In genomic region chr2:76563862-76564261, GRCm38 (mm10) we compare ENCODE assay signal across 17 mouse cellular contexts.
DNase-seq lines count a peak whose midpoint lies in the region; ATAC-seq and TF ChIP-seq lines count a peak whose summit lies in the region.
"Had no signal": no experiment of that assay in that cellular context is flagged by ENCODE, and none has a peak within 500 bp of the region (broad histone marks: within the 10 kb centered on the region; RNA-seq: fewer than 3 reads in every experiment).

No protein-coding gene starts in this region.

- peak; percentile 9 to 17 (median 12) for DNase-seq in liver, embryonic 14.5 days (ENCODE audit: low read depth in 3 of 3, low spot score in 3 of 3)
- DNase-seq in liver (no peak), adipocyte (ENCODE audit: low spot score) (peak; percentile 23)
- peak; percentile 28 for DNase-seq in liver, postnatal 0 days
- DNase-seq in left cerebral cortex, adult 9 months (ENCODE audit: low spot score in 2 of 2): no peak
- no peak for DNase-seq in right cerebral cortex, postnatal 10 days (ENCODE audit: low spot score in 2 of 2)
- no peak for DNase-seq in gastrocnemius, adult 2 months
- DNase-seq: adrenal gland, adult 8-10 months; cerebellum, adult 8-10 months; embryo, embryonic 11 days; gastrocnemius, postnatal 25 days; heart, postnatal 4 days had no signal

- WGBS in liver, embryonic 14.5 days (ENCODE audit: insufficient replicate concordance): 60% methylated on average over 4 of the region's 4 CpGs
- WGBS in kidney, embryonic 14.5 days: 33% methylated on average over 4 of the region's 4 CpGs
- 66% methylated on average over 4 of the region's 4 CpGs for WGBS in liver, postnatal 0 days (ENCODE audit: insufficient replicate concordance)

- H3K4me3 ChIP-seq in liver, embryonic 14.5 days (ENCODE audit: insufficient read depth in 1 of 2, low read depth in 2 of 2, low read length in 2 of 2): no peak overlapping the region
- H3K4me3 ChIP-seq in kidney, embryonic 14.5 days (ENCODE audit: low read length): no peak overlapping the region
- H3K4me3 ChIP-seq in liver, postnatal 0 days (ENCODE audit: low read depth, low read length): no peak overlapping the region
- H3K4me3 ChIP-seq in gastrocnemius, adult 2 months: no peak overlapping the region
- H3K4me3 ChIP-seq: forebrain, embryonic 15.5 days; limb, embryonic 12.5 days had no signal

- no peak for TF ChIP-seq CTCF in liver, embryonic 14.5 days (IDR thresholded peaks at IDR 0.05; ENCODE audit: low read depth)
- no peak for TF ChIP-seq CTCF in liver, postnatal 0 days (IDR thresholded peaks at IDR 0.05; ENCODE audit: low read depth)
- no peak for TF ChIP-seq CTCF in gastrocnemius, adult 2 months (IDR thresholded peaks at IDR 0.05)

- no peaks in the 10 kb centered on the region for H3K4me1 ChIP-seq in liver, embryonic 14.5 days (replicated peaks; ENCODE audit: control insufficient read depth in 2 of 2, insufficient read depth in 2 of 2, low read length in 1 of 2)
- peaks cover 6% of the 10 kb centered on the region; the same call in 1 of the 2 replicates for H3K4me1 ChIP-seq in kidney, embryonic 14.5 days (ENCODE audit: control insufficient read depth, insufficient read depth, low read length)
- H3K4me1 ChIP-seq in liver, postnatal 0 days (ENCODE audit: insufficient read depth): no peaks in the 10 kb centered on the region
- H3K4me1 ChIP-seq: forebrain, embryonic 15.5 days; limb, embryonic 12.5 days had no signal

- H3K27ac ChIP-seq in liver, embryonic 14.5 days: no peak overlapping the region
- peak overlapping the region; percentile 4; the same call in 1 of the 2 replicates for H3K27ac ChIP-seq in kidney, embryonic 14.5 days (ENCODE audit: low read depth, low read length)
- no peak overlapping the region for H3K27ac ChIP-seq in liver, postnatal 0 days (ENCODE audit: low read depth)
- no peak overlapping the region for H3K27ac ChIP-seq in gastrocnemius, adult 2 months
- H3K27ac ChIP-seq: forebrain, embryonic 15.5 days; limb, embryonic 12.5 days had no signal

- no peaks in the 10 kb centered on the region for H3K9me3 ChIP-seq in liver, embryonic 14.5 days (ENCODE audit: control insufficient read depth, low read length)
- no peaks in the 10 kb centered on the region for H3K9me3 ChIP-seq in kidney, embryonic 14.5 days (ENCODE audit: control insufficient read depth, low read length)
- no peaks in the 10 kb centered on the region for H3K9me3 ChIP-seq in liver, postnatal 0 days (ENCODE audit: low read length)
- H3K9me3 ChIP-seq: forebrain, embryonic 15.5 days; limb, embryonic 12.5 days had no signal

- H3K27me3 ChIP-seq in liver, embryonic 14.5 days (ENCODE audit: control insufficient read depth, insufficient read depth, low read length): no peaks in the 10 kb centered on the region
- no peaks in the 10 kb centered on the region for H3K27me3 ChIP-seq in kidney, embryonic 14.5 days (ENCODE audit: control insufficient read depth, insufficient read depth, low read length)
- H3K27me3 ChIP-seq in liver, postnatal 0 days (ENCODE audit: insufficient read depth, low read length): no peaks in the 10 kb centered on the region
- H3K27me3 ChIP-seq: forebrain, embryonic 15.5 days; limb, embryonic 12.5 days had no signal

- H3K9ac ChIP-seq in liver, embryonic 14.5 days (replicated peaks): no peak overlapping the region
- H3K9ac ChIP-seq in kidney, embryonic 14.5 days (ENCODE audit: low read depth, low read length): no peak overlapping the region
- H3K9ac ChIP-seq in liver, postnatal 0 days (replicated peaks): no peak overlapping the region
- H3K9ac ChIP-seq: forebrain, embryonic 15.5 days; limb, embryonic 12.5 days had no signal

- intact Hi-C loops in gastrocnemius, adult 2 months (cut with DNase I): no loop called here

- no peak for ATAC-seq in liver, embryonic 14.5 days (ENCODE audit: insufficient read depth)
- peak; percentile 79 for ATAC-seq in kidney, embryonic 14.5 days (ENCODE audit: low FRiP score, low TSS enrichment)
- ATAC-seq in liver, postnatal 0 days: peak; percentile 66
- ATAC-seq: forebrain, embryonic 15.5 days; midbrain, embryonic 16.5 days had no signal

- no peak overlapping the region for H3K4me2 ChIP-seq in liver, embryonic 14.5 days (ENCODE audit: low read depth)
- no peak overlapping the region for H3K4me2 ChIP-seq in kidney, embryonic 14.5 days (replicated peaks; ENCODE audit: low read depth, low read length)
- H3K4me2 ChIP-seq in liver, postnatal 0 days (ENCODE audit: low read depth, low read length): no peak overlapping the region
- H3K4me2 ChIP-seq: forebrain, embryonic 15.5 days; heart, embryonic 11.5 days; limb, embryonic 12.5 days had no signal

- no peak for TF ChIP-seq EP300 in liver, embryonic 14.5 days (IDR thresholded peaks at IDR 0.05; ENCODE audit: low read depth)
- no peak for TF ChIP-seq EP300 in liver, postnatal 0 days (IDR thresholded peaks at IDR 0.05; ENCODE audit: low read depth)

- no peaks in the 10 kb centered on the region for H3K36me3 ChIP-seq in liver, embryonic 14.5 days (replicated peaks; ENCODE audit: control insufficient read depth, insufficient read depth, low read depth)
- no peaks in the 10 kb centered on the region for H3K36me3 ChIP-seq in kidney, embryonic 14.5 days (ENCODE audit: control insufficient read depth, insufficient read depth, low read length)
- H3K36me3 ChIP-seq in liver, postnatal 0 days (replicated peaks; ENCODE audit: insufficient read depth, low read length): no peaks in the 10 kb centered on the region
- H3K36me3 ChIP-seq: forebrain, embryonic 15.5 days had no signal

Comparison
In these comparisons a context has a peak if more than half of its experiments do, and no peak if none do; other contexts are left out.
1. DNase-seq: peak in liver, embryonic 14.5 days (3 of 3), adipocyte (single experiment) and liver, postnatal 0 days (single experiment); none in liver (single experiment), left cerebral cortex, adult 9 months (0 of 2), right cerebral cortex, postnatal 10 days (0 of 2) and gastrocnemius, adult 2 months (single experiment).